Mouse (Mus musculus): Measurements from ENCODE around the gene Procr.

DNA sequence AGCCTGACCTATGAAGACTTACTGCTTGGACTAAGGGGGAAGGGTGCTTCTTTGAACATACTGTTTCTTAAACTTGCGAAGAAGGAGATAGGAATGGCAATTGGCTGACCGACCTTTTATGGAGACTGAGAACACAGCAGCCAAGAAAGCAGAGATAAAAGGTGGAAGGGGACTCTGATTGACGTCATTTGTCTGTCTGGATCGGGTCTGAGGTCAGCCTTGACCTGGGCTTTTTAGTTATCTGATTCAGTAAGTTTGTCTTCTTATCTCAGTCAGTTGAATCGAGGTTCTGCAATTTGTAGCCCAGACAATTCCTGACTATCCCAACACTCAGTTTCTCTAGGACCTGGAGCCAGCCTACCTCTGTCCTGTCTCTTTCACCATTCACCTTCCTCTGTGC is 26.9 kb upstream of the Procr start:
- TF ChIP-seq CTCF (IDR thresholded peaks at IDR 0.05; ENCODE audit: extremely low read depth, insufficient read depth, insufficient read length, insufficient replicate concordance) (no peak), POLR2A (IDR thresholded peaks at IDR 0.05; ENCODE audit: low read depth, low read length) (no peak)

Data from spleen, adult 2 months (tissue).